Mouse (Mus musculus): ENCODE results near the gene Zscan18.
"Not testable (repeated sequence)": the region's sequence is repeated elsewhere in the genome, so short reads cannot be mapped to it uniquely, and the experiment has no call there.

Gene Zscan18

GRCm38 (mm10) chr7:12802866-12803726 lies at the start of gene Zscan18:
Zscan18 (minus strand) TSS chr7:12803635.
- peak; percentile 71 for DNase-seq (ENCODE audit: low read depth, low spot score)

DNA sequence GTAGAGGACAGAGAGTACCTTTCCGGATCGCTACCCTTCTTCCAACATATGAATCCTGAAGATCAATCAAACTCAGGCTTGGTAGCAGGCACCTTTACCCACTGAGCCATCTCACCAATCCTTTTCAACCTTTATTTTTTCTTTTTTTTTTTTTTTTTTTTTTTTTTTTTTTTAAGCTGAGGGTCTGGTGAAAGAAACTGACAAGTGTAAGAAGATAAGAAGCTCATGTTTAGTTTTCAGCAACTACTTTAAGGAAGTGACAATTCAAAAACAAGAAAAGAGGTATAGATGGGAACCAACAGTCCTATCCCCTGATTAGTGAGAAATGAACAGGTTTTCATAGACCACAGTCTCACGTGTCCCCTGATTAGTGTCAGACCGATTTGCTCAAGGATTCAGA lies 32.3 kb upstream of the Zscan18 start:
- DNase-seq (ENCODE audit: low read depth, low spot score), result no peak

- DNase-seq (ENCODE audit: low read depth, low spot score), result no peak
Observed at GRCm38 (mm10) chr7:12835193-12835671, 31.8 kb upstream of the Zscan18 start.

GRCm38 (mm10) chr7:12834162-12835120 lies 31.0 kb upstream of the Zscan18 start, which contains the start of gene Zfp110:
Zfp110 (plus strand) TSS chr7:12834761.
- DNase-seq (ENCODE audit: low read depth, low spot score), result peak; percentile 79

- DNase-seq (ENCODE audit: low read depth, low spot score), result peak; percentile 93
Observed at GRCm38 (mm10) chr7:12818521-12819295, 15.3 kb upstream of the Zscan18 start, which contains the start of gene Zfp329. Zfp329 (minus strand) TSS chr7:12818858.

- no peak for DNase-seq (ENCODE audit: low read depth, low spot score)
Observed at GRCm38 (mm10) chr7:12815566-12815965, 12.1 kb upstream of the Zscan18 start.

DNA sequence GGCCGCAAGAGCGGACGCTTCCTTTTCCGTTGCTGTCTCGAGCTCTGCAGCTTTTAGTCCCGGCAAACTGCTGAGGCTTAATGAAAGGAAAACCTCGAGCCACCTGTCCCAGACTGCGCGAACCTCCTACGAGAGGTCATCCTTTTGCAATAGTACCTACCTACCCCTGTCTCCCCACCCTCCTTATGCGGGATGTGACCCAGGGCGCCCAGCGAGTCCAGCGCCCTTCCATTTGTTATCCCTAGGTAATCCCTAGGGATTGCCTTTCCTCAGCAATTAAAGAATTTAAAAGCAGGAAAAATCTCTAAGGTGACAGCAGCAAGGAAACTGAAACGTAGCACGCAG lies 264 bp upstream of the Zscan18 start:
- no peak for DNase-seq (ENCODE audit: low read depth, low spot score)

DNA sequence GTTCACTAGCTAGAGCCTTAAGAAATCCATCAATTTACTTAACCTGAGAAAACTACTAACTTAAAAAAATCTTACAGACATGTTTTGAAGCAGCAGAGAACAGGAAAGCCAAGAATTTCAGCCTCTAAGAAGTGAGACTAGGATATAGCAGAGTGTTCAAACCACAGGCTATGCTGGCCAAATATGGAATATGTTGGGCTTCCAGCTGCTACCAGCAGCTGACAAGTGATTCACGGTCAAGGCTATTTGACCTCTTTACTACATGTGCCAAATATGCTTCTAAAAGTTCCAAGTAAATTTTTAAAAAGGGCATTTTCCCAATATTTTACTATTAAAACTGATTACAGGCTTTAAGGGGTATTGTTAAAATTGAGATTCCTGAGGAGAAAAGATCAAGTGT lies 3.9 kb downstream of the Zscan18 start:
- no peak for DNase-seq (ENCODE audit: low read depth, low spot score)

DNA sequence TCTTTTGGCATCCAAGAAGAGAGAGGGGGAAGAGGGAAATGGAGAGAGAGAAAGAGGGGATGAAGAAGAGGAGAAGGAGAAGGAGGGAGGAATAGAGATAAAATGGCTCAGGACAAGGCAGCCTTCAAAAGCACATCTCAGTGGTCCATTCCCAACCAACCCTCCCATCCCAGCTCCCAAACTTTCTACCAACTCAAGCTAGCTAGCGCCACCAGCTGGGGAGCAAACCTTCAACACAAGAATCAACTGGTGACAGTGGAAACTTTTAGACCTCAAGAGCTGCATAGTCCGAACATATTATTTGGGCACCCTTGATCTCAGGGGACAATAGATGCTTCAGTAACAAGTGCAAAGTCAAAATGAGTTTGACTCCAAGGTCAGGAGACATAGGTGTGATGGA lies 5.5 kb downstream of the Zscan18 start:
- DNase-seq (ENCODE audit: low read depth, low spot score), result no peak

DNA sequence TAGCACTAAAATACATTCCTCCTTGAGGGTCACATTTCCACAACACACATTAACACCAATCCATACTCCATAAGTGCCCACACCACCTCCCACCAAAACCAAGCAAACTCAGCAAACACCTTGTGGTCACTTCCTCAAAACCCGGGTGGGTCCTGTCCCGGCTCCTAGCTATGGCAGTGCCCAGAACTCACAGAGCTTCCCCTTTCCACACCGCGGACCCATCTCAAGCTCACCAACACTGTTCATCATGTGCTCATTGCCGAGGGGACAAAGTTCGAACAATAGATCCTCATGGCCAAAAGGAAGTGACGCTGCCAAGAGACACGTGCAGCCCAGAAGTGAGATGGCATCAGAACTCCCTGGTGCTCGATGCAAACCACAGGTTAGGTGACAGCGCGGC lies 10.8 kb downstream of the Zscan18 start:
- DNase-seq (ENCODE audit: low read depth, low spot score), result not testable (repeated sequence)

- no peak for DNase-seq (ENCODE audit: low read depth, low spot score)
Observed at GRCm38 (mm10) chr7:12788025-12788424, 15.4 kb downstream of the Zscan18 start.

DNA sequence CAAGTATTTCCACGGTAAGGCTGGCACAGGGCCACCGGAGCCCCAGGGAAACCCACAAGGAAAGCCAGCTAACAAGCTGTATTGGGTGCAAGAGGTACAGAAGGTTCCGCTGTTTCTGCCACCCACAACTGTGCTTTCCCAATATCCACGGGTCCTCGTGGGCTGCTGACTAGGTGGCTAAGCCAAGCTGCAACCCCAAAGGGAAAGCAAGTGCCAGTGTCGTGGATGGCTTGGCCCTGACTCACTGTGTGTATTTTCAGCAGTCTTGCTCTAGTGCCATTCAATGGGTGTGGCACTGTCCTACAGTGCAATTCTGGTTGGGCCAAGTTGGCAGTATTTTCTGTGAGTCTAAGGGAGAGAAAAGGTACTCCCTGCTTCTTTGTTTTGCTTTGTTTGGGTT lies 16.1 kb downstream of the Zscan18 start:
- no peak for DNase-seq (ENCODE audit: low read depth, low spot score)

DNA sequence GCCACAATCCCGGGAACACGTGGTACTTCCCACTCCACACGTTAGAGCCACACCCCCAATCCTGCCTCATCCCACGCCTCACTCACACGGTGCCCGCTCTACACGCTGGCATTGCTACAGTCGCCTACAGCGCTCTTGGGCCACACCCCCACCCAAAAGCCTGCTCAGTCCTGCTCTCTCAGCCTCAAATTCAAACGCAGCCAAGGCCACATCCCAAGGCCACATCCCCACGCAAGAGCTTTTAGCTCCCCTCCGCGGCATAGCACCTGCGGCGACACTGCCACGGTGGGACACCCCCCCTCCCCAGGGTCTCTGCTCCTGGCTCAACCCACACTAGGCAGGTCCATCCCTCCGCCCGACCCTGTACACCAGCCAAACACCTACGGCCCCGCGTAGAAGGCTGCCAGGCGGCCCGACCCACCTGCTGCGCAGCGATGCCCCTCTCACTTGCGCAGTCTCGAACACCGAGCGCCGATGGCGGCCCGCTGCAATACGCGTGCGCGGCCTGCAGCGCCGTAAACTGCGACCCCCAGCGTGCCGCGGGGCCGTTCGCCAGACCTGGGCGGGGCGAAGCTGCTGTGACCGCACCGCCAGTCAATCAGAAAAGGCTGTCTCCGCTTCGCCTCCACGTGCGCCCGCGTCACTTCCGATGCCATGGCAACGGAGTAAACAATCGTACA lies 23.1 kb downstream of the Zscan18 start:
- peak; percentile 78 for DNase-seq (ENCODE audit: low read depth, low spot score)

GRCm38 (mm10) chr7:12779782-12780150 lies 23.7 kb downstream of the Zscan18 start:
- DNase-seq (ENCODE audit: low read depth, low spot score), result no peak

DNA sequence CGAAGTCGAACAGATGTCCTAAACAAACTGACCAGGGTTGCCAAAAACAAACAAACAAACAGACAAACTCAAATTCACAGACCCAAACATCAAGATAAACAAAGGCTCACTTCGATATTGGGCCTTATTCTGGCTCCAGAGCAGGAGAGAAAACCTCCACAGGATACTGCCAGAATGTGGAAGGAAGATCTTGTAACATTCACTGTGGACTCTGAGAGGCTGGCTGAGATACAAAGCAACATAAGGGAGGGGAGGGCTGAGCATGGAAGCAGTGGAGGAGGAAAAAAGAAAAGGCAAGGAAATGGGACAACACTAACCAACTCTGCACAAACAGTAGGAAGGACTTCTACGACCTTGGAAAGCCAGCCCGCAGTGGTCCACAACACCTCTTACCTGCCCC lies 24.3 kb downstream of the Zscan18 start:
- DNase-seq (ENCODE audit: low read depth, low spot score), result no peak

DNA sequence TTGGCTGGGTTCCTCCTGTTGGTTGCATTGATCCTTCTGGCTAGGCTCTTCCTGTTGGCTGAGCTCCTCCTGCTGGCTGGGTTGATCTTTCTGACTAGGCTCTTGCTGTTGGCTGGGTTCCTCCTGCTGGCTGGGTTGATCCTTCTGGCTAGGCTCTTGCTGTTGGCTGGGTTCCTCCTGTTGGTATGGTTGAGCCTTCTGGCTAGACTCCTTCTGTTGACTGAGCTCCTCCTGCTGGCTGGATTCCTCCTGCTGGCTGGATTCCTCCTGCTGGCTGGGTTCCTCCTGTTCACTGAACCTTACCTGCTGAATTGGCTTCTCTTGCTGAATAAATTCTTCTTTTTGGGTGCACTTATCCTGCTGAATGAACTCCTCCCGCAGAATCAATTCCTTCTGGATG lies 28.8 kb downstream of the Zscan18 start:
- DNase-seq (ENCODE audit: low read depth, low spot score), result no peak

- DNase-seq (ENCODE audit: low read depth, low spot score), result no peak
Observed at GRCm38 (mm10) chr7:12774111-12774510, 29.3 kb downstream of the Zscan18 start.

DNA sequence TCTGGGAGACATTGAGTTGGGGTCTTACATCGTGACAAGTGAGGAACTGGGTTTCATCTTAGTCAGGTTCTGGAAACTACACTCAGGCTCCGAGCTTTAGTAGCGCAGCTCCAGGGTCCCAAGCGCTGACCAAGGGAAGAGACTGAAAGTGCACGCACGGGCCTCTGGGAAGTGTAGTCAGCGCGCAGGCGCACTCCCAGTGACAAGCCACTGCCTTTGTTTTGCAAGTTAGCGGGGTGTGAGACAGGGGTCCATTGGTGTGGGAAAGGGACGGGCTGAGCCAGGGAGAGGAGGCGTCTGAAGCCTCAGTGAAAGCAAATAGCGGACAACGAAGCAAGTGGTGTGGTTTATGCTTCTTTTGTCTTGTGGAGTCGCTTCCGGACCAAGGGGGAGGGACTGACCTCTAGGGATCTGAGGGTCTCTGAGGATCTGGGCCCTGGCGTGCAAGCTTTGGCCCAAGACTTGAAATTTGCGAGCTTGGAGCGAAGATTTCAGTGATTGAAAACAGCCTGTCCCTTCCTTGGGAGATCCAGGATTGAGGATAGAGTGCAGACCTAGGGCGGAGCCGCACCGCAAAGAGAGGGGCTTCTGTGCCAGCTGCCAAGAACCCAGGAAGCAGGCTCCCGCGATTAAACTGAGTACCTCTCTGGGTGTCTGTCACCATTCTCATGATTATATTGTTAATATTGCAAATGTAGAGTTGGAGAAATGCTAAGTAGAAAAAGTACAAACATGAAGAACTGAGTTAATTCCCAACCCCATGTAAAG lies 53.8 kb downstream of the Zscan18 start:
- no peak for DNase-seq (ENCODE audit: low read depth, low spot score)

DNA sequence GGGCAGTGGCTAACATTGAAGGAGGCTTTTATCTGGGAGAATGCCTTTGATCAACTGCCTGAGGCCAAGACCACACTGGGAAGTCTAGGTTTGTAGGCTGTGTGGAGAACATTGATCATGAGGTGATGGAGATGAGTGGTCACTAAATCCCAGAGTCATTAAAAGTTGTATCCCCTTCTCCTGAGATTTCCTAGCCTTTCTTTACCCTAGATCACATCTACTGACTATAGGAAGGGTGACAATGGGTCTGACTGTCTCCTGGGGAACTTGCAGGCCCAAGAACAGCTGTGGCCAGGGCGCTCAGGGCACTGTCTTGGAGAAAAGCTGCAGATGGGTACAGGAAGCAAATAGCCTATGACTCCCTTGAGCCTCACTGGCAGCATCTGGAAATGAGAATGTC lies 68.5 kb downstream of the Zscan18 start, which contains the start of gene Vmn2r56:
Vmn2r56 (minus strand) TSS at position 101 of the 400 bp plus-strand sequence.
- DNase-seq (ENCODE audit: low read depth, low spot score), result no peak
